Mouse (Mus musculus) kidney, postnatal 4 days (tissue): ENCODE results near the gene Tcaf1.

ENCODE experiments used
- DNase-seq, 2 experiments: peaks; one replicate each; pipeline ENCODE4 v3.0.0; 2021; ENCODE audit warnings: mixed read lengths in 2 of 2

The Tcaf1 gene

DNA sequence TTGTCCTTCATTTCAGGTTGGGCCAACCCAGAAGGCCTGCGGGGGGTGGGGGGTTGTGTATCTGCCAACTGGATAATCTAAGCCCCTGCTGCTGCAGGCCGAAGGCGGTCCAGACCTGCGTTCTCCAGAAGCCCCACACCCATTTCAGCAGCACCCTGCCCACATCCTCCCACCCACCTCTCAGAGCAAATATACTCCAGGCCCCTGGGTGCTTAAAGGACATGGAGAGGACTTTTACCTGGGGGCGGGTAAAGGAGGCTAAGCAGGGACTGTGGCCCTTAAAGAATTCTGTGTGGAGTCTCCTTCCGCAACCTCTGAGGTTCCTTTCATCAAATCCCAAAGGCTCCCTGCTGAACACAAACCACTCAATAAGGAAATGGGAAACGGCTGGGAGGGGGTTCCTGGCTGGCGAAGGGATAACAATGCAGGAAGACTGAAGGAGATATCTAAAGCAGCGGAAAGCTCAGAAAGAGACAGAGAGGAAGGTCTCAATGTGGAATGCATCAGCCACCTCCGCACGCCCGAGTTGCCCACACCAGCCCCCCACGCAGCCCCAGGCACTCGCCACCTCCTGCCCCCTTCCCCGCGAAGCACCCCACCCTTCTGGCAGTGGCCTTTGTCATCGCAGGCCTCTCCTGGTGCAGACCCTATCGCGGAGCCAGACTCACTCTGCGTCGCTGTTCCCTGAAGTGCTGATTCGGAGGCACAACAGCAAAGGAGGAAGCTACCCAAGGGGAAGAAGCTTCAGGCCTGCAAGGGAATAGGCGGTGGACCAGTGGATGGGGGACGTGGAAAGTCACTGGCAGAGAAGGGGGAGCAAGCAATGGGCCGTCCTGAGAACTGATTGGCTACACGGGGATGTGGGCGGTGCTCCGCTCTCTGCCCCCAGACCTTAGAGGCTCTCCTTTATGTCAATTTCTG is at the start of gene Tcaf1:
Tcaf1 (minus strand) TSS at position 798 of the 921 bp plus-strand sequence.
- DNase-seq = peak; percentile 84 to 90

DNA sequence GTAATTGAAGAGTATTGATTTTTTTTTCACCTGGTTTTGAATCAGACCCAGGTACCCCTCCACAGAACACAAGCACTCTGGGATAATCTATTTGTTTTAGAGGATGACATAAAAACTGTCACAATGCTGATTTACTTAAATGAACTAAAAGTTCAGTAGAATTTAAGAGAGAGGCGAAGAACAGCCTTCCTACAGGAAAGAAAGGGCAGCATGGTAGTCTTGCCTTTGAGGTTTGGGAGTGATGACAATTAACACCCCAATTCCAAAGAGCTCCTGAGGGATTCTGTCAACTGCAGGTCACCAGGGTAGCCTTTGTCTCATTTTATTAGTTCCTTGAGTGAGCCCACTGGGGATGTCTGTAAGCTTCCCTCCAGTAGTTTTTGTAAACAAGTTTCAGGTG is 46.2 kb upstream of the Tcaf1 start, which contains the start of gene Olfr38:
Olfr38 (plus strand) TSS at position 301 of the 400 bp plus-strand sequence.
- no peak for DNase-seq

DNA sequence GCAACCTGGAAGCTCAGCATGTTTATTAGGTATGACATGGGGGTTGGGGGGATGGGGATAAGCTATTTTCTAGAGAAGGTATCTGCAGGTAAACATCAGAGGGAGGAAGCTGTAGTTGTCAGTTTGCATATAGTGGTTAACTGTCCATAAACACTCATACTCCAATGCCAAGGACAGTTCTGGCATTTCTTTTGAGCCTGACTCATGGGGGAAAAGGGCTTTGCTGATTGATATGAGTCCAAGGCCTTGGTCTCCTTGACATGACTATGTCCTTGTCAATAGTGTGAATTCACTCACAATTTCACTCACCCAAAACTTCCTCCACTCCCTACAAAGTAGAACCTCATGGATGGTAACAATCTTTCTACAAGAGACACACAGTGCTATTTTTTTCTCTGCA is 38.0 kb upstream of the Tcaf1 start:
- no peak for DNase-seq

DNA sequence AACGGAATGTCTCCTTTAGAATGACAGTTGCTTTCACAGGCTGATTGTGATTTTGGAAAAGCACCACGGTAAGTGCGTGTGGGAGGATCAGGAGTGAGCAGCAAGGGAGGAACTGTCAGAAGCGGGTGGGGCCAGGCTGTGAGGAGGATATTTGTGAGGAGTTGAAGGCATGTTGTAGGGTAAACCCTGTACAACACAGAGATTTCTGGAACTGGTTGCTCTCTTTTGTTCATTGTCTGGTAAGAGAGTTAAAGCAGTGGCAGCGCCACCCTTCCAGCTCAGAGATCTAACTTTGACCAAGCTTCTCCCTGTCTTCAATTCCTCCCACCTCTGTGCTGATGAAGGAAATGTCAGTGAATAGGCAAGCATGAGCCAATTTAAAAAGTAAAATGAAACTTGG is 32.4 kb upstream of the Tcaf1 start:
- no peak for DNase-seq

DNA sequence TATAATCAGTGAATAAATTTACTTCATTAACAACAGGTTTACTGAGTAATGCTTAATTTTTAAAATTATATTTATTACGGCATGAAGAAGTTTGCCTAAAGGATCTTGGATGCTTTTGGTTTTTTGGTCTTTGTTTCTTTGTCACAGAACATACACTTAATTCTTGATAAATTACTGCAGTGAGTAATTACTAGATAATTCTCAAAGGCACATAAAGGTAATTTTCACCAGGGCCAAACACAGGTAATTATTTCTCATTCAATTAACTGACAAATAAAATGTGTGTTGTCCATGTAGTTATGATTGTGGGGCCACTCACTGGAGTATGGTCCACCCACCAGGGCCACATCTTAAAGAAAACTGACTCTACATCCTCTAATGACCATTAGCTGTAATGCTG is 29.2 kb upstream of the Tcaf1 start, which contains the start of gene Olfr453:
Olfr453 (plus strand) TSS at position 301 of the 400 bp plus-strand sequence.
- DNase-seq = no peak

DNA sequence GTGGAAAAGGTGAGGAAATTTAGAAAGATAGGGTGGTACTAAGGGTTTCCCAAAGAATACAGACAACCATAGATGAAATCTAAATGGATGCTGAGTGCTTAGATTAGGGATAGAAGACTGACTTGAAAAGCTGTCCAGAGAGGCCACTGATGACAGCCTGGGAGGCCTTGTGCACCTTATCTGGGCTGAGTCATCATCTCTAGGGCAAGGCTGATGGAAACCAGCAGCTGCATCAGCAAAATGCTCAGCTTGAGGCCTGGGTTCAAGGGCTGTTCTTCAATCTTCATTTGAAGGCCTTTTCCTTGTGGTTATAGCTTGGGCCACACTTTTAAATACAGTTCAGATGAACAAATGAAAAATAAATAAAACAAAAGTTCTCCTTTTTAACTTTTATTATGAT is 8.1 kb upstream of the Tcaf1 start:
- no peak for DNase-seq

DNA sequence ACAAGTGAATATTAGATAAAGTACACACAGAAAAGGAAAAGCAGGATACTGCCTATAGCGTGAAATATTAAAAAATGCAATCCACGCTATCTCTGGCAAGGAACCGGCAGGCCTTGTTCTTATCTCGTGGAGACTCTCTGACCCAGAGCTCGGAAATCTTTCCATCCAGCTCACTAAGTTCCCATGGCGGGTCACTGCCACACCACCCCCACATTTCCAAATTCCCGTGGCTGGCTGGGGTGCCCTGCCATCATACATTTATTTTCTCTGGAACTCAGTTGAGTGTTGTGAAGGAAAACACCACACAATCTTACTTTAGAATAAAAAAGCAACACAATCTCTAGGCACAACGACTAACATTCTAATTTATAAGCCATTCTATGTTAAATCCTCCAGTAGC is 4.8 kb upstream of the Tcaf1 start:
- DNase-seq = no peak

DNA sequence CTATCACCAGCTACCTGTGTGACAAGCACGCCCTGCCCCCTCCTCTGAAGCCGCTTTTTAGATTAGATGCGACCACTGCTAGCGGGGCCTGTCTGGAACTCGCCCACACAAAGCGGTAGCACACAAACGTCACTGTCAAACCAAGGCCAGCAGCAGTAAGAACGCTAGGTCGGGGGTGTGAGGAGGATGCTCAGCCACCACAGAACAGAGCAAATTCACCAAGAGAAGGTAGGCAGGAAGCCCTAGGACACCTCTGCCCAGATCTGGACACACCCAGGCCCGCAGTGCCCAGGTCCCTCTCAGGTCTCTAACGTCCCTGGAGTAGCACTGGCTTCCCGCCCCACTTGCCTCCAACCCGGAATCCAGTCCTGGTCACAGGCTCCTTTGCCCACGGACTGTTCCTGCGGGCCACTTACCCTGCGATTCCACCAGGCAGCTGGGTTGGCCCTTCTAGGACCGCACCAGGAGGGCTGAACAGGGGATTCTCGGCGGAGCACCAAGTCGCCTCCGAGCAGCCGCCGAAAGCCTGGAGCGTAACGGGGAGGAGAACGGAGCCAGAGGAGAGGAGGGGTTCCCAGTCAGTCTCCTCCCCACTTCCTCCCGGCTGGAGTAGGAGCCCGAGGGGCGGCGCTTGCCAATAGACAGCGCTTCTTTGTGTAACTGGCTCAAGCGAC is 17.2 kb downstream of the Tcaf1 start:
- peak; percentile 87 to 91 for DNase-seq

DNA sequence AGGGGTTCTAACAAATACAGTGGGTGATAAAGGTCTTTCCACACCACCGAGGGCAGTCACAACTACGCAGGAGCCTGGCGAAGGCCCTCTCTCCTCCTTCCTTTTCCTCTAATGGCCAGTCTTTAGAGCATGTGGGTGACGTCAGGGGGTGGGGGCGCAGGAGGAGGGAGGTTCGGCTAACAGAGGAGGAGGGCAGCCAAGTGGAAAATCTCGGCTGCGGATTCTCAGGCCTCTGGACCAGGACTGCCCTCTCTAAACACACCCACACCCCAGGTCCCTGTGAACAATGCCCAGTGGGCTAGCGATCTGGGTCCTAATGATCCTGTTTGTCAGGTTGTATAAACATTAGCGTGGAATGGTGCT is 17.8 kb downstream of the Tcaf1 start:
- DNase-seq = peak; percentile 91 to 93

DNA sequence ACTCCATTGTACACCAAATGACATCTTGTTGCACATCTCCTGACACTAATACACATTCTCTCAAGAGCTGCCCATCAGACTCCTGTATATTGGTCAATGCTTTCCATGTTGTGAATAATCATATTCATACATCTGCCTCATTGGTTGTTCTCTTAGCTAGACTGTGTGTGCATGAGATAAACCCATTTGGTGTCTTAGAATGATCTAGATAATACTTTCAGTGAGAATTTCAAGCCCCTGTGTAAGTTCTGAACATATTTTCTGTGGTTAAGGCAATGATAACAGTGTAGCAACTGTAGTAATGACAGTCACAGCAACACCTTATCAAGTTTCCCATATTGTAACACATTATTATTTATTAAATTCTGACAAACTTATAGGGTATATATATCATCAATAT is 20.1 kb downstream of the Tcaf1 start:
- no peak for DNase-seq

DNA sequence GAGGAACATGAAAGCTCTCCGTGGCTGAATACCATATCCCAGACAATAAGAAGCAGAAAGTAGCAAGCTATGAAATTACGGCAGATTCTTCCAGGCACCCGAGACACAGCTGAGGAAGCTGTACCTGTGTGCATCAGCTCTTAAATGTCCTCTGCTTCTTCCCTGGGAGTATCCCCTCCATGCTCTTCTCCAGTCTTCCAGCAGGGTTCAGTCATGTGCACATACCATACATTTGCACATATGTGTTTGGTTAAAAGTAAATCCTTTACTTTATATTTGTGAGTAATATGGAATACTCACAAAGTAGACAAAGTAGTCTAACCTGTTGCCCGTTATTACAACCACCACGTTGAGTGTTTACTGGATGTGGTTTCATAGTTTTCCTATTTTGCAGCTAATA is 22.0 kb downstream of the Tcaf1 start:
- no peak for DNase-seq

DNA sequence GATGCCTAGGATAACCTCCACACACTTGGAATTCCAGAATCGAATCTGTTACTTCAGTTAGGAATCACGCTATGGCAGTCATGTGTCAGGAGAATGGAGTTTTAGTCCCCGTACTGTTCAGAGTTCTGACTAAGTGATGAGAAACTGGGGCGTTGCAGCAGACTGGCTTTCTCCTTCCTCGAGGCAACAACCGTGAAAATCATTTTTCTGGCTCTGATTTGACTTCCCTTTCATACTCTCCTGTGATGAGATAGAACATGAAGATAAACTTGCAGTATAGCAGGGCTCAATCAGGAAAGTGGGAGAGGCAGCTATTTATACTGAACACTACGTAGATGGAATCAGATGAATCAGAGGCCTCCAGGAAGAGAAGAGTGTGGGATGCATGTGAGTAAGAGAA is 29.8 kb downstream of the Tcaf1 start:
- no peak for DNase-seq

DNA sequence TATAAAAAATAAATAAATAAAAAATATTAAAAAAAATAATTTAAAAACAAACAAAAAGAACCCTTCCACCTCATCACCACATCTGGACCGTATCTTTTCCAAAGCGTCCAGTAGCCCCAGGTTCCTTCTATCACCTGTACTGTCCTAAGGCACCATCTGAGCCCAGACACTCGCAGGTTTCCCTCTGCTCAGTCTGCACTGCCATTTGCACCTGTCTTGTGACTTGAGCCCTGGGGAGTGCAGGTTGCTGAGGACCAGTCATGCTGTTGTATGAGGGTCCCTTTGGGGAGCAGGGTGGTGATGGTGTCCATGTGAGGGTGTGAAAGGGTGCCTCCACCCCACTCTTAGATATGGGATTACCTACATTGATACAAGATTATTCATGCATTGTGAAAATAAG is 33.9 kb downstream of the Tcaf1 start:
- DNase-seq = no peak

DNA sequence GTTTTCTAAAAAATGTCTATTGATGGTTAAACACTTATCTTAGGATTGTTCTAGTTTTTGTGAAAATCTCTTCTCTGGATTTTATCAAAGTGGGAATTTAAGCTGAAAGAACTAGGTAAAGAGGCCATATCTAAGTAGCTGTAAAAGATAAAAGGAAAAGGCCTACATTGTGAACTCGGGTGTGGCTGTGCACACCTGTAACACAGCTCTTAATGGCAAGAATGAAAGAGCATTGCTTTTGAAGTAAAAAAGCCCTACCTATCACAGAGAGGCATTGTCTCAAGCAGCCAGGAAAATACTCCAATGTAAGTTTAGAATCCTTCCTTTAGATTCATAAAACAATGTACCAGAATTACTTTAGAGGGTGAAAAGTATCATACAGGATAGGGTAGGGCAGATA is 38.1 kb downstream of the Tcaf1 start:
- no peak for DNase-seq

DNA sequence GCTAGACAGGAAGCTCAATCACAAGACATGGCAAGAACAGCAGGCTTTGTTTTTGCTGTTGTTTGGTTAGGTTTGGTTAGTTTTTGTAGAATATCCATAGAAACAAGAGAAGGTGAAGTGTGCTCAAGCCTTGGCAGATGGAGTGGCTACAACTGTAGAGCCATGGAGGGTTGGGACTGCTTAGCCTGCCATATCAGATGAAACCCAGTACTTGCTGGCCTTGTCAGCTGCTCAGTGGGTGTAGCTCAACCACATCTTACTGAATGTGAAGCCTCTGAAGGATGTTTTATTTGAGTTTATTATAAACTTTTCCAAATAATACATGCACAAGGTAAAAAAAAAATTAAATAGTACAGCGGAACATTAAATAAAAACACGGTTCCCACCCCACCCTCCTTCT is 42.2 kb downstream of the Tcaf1 start:
- no peak for DNase-seq

DNA sequence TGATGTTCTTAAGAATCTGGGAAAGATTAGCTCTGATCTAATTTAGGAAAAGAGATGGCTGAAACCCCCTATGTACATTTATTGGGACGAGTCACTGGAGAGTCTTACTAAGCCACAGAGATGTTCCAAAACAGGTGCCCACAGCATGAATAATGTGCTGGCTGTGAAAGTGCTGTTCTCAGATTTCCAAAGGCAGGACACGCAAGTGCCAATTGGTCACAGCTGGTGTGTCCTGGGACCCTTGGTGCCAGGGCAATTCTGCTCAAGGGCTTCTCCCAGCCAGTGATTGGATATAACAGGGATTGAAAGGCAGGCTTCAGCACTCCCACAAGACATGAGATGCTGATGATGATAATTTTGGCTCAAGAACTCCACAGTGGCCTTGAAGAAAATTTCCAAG is 48.1 kb downstream of the Tcaf1 start:
- DNase-seq = no peak

DNA sequence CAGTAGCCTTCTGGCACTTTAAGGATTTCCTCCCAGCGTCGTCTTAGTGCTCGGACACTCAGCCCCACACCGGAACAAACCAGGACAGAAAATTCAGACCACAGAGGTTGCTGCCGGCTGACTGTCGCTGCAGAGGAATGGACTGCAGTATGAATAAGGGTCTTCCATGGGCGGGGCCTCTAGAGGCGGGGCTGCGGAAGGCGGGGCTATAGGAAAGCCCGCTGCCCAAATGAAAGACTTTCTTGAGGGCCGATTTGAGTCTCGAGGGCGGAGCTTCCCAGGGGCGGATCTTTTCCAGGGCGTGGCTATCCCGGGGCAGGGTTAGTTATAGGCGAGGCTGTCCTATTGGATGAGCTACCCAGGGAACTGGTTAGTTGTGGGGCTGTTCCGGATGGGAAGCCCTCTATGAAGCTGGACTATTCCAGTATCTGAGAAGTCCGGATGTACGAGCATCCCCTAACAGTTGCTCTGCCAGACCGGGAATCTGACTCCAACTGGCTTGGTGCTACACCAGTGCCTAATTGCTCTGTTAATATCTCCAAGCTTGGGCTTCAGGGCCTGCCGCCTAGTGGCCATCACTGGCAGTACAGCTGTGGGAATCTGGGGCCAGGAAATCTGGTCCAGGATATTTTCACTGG is 64.9 kb downstream of the Tcaf1 start, which contains the start of gene Tcaf2:
Tcaf2 (minus strand) TSS at position 343 of the 638 bp plus-strand sequence.
- DNase-seq = peak; percentile 93 to 95

DNA sequence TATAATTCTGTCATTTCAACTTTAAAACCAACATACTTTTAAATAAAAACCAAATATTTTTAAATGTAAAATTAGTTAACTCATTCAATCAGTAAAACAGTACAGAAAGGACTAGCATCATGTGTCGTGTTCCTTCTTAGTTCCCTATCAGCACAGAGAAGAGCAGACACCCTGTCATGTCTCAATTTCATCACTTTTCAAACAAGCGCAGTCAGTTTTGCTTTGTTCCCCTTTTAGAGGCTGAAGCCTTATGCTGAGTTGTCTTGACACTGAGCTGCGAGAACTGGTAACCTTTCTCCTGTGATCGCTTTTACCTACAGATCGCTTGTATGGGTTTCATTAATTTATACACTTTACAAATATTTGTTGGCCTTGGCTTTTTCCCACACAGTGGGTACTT is 75.5 kb downstream of the Tcaf1 start:
- no peak for DNase-seq

DNA sequence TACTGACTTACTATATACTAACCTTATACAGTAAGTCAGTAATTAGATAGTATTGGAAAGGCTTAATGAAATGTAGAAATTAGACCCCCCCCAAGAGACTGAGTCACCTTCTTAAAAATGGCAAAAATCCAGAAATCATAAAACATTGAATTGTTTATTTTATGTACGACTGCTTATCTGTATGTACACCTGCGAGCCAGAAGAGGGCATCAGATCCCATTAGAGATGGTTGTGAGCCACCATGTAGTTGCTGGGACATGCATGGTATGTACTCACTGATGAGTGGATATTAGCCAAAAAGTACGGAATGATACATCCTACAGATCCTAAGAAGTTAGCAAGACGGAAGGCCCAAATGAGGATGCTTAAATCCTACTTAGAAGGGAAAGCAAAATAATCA is 78.5 kb downstream of the Tcaf1 start:
- DNase-seq = no peak
